Mouse (Mus musculus) left cerebral cortex, postnatal 4 days (tissue): ENCODE measurements around the gene Catsperg1. TPM values are rescaled to one million over a fixed set of nuclear protein-coding genes. Genes with fewer than 3 reads are reported as not detected.
"Not testable (repeated sequence)": the region's sequence is repeated elsewhere in the genome, so short reads cannot be mapped to it uniquely, and the experiment has no call there.

Experiments
- DNase-seq: peaks from one replicate; pipeline ENCODE4 v3.0.0-alpha.2; 2022
- intact Hi-C: fragments of 180-260 bp; cut with DNase I; formaldehyde crosslinking; loops from one replicate; pipeline ENCODE4 v1.15.1; 2025
- total RNA-seq, 2 experiments: library from RNA; stranded (reverse); gene quantifications; 2 replicates each; pipeline ENCODE4 v1.2.3; 2021

Gene Catsperg1
- total RNA-seq: 1 to 10 TPM; 6.0 to 6.2 TPM

DNA sequence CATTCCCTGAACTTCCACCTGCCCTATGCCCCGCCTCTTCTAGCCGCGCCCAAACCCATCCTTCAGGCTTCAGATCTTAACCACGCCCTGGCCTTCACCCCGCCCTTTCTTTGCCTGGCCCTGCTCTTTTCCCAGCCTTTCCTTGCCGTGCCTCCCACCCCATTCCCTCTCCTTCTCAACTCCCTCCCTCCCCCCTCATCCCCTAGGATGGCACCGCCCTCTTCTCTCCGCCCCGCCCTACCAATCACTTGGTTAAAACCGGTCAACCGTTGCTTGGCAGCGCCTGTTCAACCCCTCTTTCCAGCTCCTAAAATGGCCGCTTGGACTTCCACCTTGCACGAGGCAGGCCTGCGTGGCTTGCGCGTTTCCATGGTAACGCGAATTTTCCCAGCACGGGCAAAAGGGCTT is at the start of gene Catsperg1:
Gene Catsperg1 (minus strand): TSS at position 361 of the 408 bp plus-strand sequence.
- intact Hi-C loops: no loop called here
- peak; percentile 66 for DNase-seq

DNA sequence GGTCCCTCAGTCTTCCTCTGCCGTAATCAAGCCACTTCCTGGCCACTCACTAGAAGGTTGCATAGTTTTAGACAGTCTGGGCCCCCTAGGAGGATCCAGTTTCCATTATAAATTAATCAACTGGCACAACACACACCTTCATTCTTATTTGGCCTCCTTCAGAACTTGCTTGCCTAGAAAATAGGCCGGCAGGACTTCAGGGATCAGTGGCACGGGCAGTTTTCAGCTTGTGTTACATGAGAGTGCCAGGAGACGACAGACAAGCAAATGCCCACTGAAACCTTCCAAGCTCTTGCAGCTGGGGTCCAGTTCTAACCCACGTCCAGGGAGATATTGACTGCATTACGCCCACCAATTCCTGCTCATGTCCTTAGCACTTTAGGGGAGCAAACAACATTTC is 48.3 kb upstream of the Catsperg1 start:
- DNase-seq: no peak
- intact Hi-C loops: no loop called here

DNA sequence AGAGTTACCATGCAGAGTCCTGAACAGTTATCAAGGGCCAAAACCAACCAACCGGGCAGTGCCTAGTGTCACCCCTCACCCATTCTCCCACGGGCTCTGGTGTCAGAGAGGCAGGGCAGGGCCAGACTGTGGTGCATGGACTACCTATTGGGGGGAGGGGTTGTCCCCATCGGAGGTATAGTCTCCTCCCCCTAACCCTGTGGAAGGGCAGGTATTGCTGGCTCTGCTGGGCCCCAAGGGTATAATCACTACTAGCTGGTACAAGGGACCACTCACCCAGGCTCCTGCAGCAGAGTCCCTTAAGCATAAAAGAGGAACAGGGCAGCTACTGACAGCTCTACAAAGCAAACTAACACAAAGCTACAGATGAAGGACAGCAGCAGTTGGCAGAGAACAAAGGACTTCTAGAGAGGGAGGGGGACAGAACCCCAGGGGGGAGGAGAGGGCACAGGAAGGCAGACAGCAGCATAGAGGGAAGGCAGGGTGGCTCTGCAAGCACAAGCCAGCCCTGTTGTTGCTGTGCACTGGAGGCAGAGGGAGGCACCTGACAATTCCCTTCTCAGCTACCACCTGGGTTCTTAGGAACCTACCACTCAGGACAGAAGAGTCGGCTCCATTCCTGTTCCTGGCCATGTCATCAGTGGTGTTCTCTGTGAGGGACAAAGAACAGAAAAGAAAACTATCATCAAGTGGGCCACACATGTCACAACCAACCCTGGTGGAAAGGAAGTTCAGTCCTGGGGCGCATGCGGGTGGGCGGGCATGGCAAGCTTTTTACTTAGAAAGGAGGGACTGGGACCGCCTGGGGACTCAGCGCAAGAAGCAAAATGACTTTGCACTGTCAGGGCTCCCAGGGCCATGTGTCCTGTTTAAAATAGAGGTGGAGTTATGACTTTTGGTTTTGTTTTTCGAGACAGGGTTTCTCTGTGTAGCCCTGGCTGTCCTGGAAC is 46.2 kb upstream of the Catsperg1 start:
- intact Hi-C loops: no loop called here

DNA sequence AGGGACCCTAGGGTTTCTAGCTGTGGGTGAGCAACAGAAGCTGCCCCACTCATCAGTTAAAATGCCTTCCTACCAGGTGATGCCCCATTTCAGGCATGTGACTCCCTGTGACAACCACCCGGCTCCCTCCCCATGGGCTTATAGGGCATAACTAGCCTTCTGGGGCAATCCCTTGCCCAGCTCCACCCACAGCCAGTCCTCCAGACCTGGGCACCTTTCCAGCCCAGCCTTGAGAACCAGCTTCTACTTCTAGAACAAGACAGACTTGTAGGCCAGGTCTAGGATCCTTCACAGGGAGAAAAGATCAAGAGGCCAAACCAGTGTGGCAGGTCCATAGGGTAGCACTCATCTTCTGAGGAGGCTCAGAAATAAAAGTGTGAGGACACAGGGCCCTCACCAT is 43.5 kb upstream of the Catsperg1 start:
- intact Hi-C loops: no loop called here
- no peak for DNase-seq

More for the DNA sequence above, 46.2 kb upstream of the Catsperg1 start:
- DNase-seq: no peak

DNA sequence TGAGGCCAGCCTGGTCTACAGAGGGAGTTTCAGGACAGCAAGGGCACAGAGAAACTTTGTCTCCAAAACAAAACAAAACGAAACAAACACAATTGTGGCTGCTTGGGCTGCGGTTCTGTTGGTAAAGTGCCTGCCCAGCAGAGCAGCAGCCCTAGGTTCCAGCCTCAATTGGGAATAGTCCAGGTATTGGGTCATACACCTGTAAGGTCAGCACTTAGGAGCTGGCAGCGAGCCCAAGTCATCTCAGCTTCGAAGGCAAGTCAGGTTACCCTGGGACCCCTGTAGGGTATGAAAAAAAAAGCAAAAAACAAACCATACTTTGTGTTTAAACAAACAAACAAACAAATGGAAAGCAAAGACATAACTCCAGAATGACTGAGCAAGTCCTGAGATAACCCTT is 42.0 kb upstream of the Catsperg1 start:
- intact Hi-C loops: no loop called here

DNA sequence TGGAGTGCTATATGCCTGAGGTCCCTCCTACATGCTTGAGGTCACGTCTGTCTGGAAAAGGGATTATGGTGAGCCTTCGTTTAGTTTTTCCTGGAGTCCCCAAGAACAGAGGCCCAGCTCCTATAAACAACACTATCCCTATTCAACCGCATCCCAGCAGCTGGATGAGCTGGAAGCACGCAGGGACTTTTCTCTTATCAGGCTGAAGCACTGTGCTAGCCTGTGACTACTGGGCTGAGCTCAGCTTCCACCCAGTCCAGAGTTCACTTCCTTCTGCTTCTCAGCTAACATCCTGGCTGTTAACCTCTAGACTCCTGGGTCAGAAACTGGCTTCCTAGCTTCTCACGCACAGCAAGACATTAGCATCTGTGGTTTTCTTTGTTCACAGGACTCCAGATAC is 40.0 kb upstream of the Catsperg1 start:
- intact Hi-C loops: no loop called here
- no peak for DNase-seq

More for the DNA sequence above, 42.0 kb upstream of the Catsperg1 start:
- DNase-seq: no peak

DNA sequence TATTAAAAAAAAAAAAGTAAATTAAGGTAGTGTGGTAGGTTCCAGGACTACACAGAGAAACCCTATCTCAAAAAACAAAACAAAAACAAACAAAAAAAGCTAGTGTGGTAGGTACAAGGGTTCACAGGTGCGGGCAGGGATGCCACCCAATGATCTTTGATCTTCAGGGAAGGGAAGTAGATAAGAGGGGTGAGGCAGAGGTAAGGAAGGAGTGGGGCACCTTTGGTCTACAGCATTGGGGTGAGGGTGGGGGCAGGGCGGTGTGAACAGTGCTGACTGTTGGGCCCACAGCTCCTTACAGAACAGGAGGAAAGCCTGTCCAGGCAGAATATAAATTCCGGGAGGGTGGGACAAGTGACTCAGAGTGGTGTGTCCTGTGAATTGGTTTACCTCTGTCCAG is 37.3 kb upstream of the Catsperg1 start:
- DNase-seq: no peak
- intact Hi-C loops: no loop called here

DNA sequence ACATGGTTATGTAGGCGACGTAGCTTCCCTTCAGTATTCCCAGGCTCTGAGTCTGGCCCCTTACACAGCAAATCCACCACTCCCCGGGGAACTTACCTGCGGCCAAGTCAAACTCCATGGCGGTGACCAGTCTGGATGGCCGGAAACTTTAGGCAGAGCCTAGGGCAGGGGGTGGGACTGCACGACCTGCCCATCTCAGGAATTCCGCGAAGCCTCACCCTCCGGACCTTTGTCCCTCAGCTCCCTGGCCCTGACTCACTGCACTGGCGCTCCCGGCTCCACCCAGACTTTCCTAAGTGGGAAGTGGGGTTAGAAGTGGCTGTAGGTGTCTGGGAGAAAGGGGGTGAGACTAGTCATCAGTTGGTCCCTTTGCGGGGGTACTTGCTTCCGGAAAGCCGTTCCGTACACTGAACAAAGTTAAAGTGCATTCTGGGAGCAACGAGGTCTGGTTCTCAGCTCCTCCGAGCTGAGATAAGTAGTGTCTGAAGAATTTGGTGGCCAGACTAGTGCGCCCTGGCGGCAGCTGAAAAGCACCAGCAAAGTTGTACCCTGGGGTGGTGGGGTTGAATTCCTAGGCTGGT is 34.5 kb upstream of the Catsperg1 start, which contains the start of gene 2200002D01Rik:
Gene 2200002D01Rik (minus strand): TSS at position 206 of the 581 bp plus-strand sequence.
- intact Hi-C loops: loop anchor here (10.0 kb wide), 1 partner anchor 46 kb away; no protein-coding TSS in a partner anchor
- no peak for DNase-seq

DNA sequence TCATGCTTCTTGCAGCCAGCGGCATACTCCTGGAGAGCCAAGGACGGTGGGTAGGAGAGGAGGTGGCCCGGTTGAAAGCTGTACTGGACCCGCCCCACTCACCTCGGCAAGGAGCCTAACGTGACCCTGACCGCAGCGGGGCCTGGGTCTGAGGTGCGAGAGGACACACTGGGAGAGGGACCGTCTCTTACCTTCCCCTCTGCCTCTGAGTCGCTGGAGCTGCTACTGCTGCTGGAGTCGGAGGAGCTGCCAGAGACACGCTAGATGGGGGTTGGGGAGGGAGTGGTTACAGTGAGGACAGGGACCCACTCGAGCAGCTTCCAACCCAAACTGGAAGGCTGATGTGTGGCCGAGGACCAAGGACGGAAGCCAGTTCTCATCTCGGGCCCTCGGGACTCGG is 33.9 kb upstream of the Catsperg1 start:
- DNase-seq: no peak
- intact Hi-C loops: loop anchor here (10.0 kb wide), 1 partner anchor 47 kb away; no protein-coding TSS in a partner anchor

DNA sequence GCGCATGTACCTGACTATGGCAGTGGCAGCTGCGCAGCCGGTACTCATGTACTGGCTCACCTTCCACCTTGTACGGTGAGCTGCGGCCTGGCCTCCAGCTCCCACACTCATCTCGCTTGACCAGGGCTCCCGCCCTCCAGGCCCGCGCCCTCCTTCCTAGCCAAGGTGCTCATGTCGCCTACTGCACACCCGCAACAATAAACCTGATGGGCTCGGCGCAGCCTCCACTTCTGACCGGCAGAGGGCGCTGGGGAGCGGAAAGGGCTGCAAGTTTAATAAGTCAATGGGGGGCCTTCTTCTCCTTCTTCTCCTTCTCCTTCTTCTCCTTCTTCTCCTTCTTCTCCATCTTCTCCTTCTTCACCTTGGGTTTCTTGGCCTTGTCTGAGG is 33.5 kb upstream of the Catsperg1 start:
- intact Hi-C loops: loop anchor here (10.0 kb wide), 1 partner anchor 47 kb away; no protein-coding TSS in a partner anchor
- DNase-seq: peak; percentile 75

DNA sequence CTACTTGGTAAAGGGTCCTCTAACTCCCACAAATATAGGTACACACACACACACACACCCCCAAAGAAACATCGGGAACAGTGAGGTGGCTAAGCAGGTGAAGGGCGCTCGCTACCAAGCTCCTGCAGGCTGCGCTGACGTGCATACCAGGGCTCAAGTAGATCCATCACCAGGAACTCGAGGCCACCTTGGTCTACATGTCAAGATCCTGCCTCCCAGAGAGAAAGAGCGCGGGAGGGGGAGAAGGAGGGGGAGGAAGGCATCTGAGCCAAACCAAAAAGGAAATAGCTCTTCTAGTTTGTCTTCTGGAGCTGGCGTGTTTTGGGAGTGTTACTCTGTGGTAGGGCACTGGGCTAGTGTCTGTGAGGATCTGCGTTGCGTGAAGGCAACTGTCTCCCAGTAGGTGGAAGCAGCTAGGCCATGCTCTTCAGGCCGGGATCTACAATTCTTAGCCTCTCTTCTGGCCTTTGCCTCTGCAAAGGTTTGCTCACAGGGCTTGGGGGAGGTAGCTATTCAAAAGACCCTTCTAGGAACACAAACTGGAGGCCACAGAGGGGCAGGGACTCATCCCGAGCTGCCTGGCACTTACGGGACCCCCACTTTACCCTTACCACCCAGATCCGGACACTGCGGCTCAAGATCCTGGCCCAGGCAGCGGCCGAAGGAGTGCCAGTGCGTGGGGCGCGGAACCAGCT is 32.9 kb upstream of the Catsperg1 start:
- DNase-seq: no peak
- intact Hi-C loops: loop anchor here (10.0 kb wide), 1 partner anchor 48 kb away; no protein-coding TSS in a partner anchor

DNA sequence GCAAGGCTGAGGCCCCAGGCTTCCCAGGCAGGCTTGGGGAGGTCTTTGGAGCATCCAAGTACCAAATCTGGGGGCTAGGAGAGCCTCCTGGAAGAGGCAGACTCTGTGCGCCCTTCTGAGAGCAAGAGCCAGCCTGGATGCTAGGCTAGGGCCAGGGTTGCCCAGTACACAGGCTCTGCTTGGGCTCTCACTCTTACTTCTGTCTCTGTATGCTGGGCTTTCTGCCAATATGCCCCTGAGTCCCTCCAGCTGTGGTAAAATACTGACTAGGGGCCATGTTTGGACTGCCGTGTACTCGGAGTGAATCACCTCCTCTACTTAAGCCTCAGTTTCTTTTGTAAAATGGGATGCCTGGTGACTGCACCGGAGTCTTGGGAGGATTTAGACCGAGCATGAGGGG is 32.2 kb upstream of the Catsperg1 start:
- intact Hi-C loops: loop anchor here (10.0 kb wide), 1 partner anchor 49 kb away; no protein-coding TSS in a partner anchor
- DNase-seq: no peak

DNA sequence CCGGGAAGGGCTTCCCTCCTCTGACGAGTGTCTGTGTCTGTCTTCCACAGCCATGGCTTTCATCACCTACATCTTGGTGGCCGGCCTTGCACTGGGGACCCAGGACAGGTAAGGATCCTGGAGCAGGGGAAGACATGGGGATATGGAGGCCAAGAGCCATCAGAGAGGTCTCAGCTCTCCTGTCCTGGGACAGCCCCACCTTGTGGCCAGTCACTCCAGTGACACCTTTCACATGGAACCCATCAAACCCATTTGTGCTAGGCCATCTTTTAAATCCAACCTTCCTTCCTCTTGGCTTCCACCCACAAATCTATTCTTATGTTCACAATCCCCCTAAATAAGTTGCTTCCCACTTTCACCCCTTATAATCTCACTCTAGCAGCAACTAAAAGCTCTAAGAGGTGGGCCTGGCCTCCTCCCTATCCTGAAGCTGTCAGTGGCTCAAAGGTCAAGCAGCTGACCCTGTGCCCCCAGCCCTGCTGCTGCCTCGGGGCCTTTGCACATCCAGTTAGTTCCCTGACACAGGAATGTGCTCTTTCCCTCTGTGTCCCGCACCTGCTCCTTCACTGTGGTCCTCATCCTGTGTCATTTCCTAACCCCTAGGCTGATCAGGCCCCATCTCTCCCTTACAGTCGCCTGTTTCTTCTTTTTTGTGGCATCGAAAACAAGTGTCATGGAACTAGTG is 31.0 kb upstream of the Catsperg1 start:
- intact Hi-C loops: loop anchor here (10.0 kb wide), 1 partner anchor 50 kb away; no protein-coding TSS in a partner anchor

DNA sequence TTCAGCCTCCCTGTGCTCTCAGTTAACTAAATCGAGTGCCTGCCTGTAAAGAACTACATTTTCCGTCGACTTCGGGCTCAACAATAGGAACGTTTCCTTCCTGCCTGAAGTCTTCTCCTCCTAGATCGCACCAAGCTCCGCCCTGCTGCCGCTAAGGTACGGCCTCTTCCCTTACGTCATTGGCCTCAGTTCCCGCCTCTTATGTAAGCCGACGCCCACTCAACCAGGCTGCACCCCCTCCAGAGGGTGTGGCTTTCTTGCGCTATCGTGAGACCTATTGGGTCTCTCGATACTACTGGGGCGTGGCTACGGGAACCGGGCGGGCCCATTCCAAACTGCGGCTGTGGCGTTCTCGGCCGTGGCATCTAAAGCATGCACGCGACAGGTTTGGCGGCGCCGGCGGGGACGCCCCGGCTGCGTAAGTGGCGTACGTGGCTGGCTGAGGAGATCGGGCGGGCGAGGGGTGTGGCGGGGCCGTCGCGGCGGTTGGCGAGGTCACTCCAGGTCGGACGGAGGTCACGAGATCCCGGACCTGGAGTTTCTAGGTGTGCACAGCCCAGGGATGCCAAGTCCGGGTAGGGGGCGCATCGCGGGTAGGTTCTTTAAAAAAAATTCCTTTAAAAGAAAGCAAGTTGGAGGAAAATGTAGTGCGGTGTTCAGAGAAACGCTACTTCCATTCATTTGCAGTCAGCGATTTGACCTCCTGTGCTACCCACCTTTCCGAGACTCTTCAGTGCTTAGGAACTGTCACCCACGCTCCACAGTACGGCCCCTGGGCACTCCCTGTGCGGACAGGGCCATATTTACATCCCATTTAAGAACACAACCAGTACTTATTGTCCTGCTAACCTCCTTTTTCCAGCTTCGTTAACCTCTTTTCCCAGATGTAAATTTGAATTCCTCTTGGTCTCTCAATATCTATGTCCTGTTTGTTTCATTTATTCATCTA is 24.5 kb upstream of the Catsperg1 start, which contains the start of gene Yif1b:
Gene Yif1b (plus strand): TSS at position 311 of the 949 bp plus-strand sequence.
- intact Hi-C loops: no loop called here
- DNase-seq: peak; percentile 97

More for the DNA sequence above, 31.0 kb upstream of the Catsperg1 start:
- DNase-seq: peak; percentile 28

DNA sequence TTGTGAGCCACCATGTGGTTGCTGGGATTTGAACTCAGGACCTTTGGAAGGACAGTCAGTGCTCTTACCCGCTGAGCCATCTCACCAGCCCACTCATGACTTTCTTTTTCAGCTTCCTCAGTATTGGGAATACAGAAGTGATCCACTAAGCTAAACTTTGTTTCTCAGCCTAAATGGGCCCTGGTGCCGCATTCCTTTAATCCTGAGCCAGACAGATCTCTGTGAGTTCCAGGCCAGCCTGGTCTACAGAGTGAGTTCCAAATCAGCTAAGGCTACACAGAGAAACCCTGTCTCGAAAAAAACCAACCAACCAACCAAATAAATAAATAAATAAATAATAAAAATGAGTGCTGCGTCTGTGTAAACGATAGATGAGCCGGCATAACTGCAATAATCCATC is 23.8 kb upstream of the Catsperg1 start:
- DNase-seq, intact Hi-C loops: not testable (repeated sequence)

DNA sequence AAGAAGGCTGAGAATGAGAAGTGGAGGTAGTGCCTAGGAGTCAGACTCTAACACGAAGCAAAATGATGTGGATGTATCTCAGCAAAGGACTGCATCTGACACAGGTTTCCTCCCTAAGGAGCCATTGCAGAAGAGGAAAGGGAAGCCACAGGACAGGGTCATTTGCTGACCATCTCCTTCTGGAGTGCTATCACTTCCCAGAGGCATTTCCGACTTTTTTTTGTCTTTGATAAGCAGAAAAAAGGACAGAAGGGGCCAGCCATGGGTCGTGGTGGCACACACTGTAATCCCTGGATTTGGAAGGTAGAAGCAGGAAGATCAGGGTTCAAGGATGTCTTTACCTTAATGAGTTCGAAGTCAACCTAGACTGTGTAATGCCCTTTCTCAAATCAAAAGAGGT is 22.8 kb upstream of the Catsperg1 start:
- no peak for DNase-seq
- intact Hi-C loops: no loop called here

DNA sequence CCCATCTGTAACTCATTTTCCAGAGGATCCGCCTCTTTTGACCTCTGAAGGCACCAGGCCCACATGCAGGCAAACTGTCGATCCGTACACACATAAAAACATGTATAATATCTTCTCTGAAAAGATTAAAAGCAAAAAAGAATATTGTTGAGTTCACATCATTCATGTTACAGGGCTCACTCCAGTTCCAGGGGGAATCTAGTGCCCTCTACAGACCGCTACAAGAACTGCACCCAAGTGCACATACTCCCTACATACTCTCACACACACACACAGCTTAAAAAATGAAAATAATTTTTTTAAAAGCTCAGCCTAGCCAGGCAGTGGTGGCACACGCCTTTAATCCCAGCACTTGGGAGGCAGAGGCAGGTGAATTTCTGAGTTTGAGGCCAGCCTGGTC is 20.8 kb upstream of the Catsperg1 start:
- no peak for DNase-seq
- intact Hi-C loops: no loop called here

DNA sequence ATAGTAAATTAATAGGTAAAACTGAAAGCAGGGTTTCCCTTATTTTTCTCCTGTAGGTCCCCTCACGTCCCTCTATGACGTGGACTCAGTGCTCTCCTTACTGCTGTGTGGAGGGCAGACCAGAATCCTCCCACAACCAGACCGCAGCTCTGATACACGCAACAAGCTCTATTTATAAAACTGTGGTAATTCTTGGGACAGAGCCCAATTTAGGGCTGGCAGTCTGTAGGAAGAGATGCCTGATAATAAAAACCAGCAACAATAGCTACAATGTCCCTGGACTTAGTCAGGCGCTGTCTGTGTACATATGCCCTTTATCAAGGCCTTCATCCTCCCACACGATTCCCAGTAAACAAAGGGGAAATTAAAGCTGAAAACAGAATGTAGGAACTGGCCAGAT is 19.9 kb upstream of the Catsperg1 start:
- DNase-seq: no peak
- intact Hi-C loops: no loop called here
